Mouse (Mus musculus) limb, embryonic 12.5 days (tissue): ENCODE data around the gene Epn1. TPM values are rescaled to one million over a fixed set of nuclear protein-coding genes. Genes with fewer than 3 reads are reported as not detected.

Source experiments
- ATAC-seq: fragments of 200-750 bp; cut with Nextera tagmentation; 2 replicates; pipeline ENCODE4 v1.8.0; 2017; ENCODE audit warnings: low read depth, moderate TSS enrichment; ENCODE audit not compliant: insufficient number of reproducible peaks, insufficient read depth, low FRiP score, low TSS enrichment
- H3K27ac ChIP-seq: fragments of 300-500 bp; sonication (generic); 2 replicates; pipeline ENCODE4 v1.5.1; 2016; ENCODE audit warnings: mild to moderate bottlenecking, moderate library complexity
- H3K27me3 ChIP-seq: fragments of 300-500 bp; sonication (generic); 2 replicates; pipeline ENCODE4 v1.6.1; 2016; ENCODE audit warnings: mild to moderate bottlenecking, moderate library complexity
- H3K36me3 ChIP-seq: fragments of 300-500 bp; sonication (generic); 2 replicates; pipeline ENCODE4 v1.6.1; 2016; ENCODE audit warnings: mild to moderate bottlenecking, moderate library complexity
- H3K4me1 ChIP-seq: fragments of 300-500 bp; sonication (generic); replicated peaks from 2 replicates; pipeline ENCODE4 v1.6.1; 2016
- H3K4me2 ChIP-seq: fragments of 300-500 bp; sonication (generic); 2 replicates; pipeline ENCODE4 v1.6.1; 2016; ENCODE audit warnings: mild to moderate bottlenecking, moderate library complexity
- H3K4me3 ChIP-seq: fragments of 300-500 bp; sonication (generic); replicated peaks from 2 replicates; pipeline ENCODE4 v1.5.1; 2016; ENCODE audit warnings: mild to moderate bottlenecking
- H3K9ac ChIP-seq: fragments of 300-500 bp; sonication (generic); replicated peaks from 2 replicates; pipeline ENCODE4 v1.6.1; 2016; ENCODE audit warnings: mild to moderate bottlenecking, moderate library complexity
- H3K9me3 ChIP-seq: fragments of 300-500 bp; sonication (generic); 2 replicates; pipeline ENCODE4 v1.6.1; 2016; ENCODE audit warnings: mild to moderate bottlenecking, moderate library complexity
- WGBS: fragments of 180-500 bp; shearing (Covaris S2); methylation state at CpG from one replicate; pipeline ENCODE4 v1.1.7; 2016; 5-methylcytosine and 5-hydroxymethylcytosine counted together
- polyA plus RNA-seq: library from polyadenylated mRNA; unstranded; fragments of >200 nt; fragmentation: Nextera tagmentation; extraction: Ambion mirVana; gene quantifications from 2 replicates; pipeline ENCODE4 v1.2.1, GENCODE M21; 2016

The Epn1 gene
- 62.8 and 67.3 TPM in 2 replicates for polyA plus RNA-seq

DNA sequence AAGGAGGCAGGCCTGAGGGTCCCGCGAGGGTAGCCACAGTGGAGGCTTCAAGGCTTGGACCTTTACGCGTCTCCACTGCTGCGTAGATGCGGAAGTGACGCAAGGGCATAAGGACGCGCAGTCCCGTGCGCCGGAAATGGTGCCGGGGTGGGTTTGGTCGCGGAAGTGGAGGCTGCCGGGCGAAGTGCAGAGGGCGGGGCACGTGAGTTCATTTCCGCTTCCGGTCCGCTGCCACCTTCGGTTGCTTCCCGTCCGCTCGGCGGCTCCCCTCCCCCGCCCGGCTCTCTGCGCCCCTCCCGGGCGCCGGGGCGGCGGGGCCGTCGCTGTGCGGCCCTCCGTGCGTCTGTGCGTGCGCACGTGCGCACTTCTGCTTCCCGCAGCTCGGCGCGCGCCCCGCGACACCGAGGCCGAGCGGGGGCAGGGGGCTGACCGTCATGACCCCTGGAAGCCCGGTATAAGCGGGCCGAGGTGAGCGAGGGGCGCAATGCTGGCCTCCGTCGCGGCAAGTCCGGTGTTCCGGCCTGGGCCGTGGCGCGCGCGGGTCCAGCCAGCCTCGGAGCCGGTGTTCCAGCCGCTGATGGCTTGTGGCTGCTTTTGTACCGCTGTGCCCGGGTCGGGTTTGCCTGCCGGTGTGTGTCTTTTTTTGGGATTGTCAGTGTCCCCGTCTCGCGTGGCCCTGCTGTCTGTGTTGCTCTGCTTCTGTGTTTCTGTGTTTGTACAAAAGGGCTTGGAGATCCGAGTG is at the start of gene Epn1:
TSS of gene Epn1 (plus strand) at position 226 of the 742 bp plus-strand sequence.
- Histone ChIP-seq H3K4me2 (peak within 1 kb of the TSS; percentile 69), H3K9ac (peak within 1 kb of the TSS; percentile 98), H3K27me3 (no peaks in the 10 kb centered on the region), H3K9me3 (no peaks in the 10 kb centered on the region), H3K4me3 (peak within 1 kb of the TSS; percentile 98), H3K4me1 (peaks cover 14% of the 10 kb centered on the region), H3K36me3 (peaks cover 65% of the 10 kb centered on the region), H3K27ac (peak within 1 kb of the TSS; percentile 94)
- WGBS = under 1% methylated on average over 81 of the region's 81 CpGs
- ATAC-seq = peak; percentile 90

DNA sequence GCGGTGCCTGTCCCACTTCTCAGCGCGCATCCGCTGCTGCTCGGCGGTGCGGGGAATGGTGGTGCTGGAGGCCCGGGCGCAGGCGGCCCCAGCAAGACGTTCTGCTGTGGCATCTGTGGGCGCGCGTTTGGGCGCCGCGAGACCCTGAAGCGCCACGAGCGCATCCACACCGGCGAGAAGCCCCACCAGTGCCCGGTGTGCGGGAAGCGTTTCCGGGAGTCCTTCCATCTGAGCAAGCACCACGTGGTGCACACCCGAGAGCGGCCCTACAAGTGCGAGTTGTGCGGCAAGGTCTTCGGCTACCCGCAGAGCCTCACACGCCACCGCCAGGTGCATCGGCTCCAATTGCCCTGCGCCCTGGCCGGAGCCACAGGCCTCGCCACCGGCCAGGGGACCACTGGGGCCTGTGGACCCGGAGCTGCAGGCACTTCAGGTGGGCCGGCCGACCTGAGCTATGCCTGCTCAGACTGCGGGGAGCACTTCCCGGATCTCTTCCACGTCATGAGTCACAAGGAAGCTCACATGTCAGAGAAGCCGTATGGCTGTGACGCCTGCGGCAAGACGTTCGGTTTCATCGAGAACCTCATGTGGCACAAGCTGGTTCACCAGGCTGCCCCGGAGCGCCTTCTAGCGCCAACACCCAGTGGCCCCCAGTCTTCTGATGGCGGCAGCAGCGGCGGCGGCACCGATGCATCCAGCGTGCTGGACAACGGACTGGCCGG is 49.3 kb upstream of the Epn1 start:
- no peak overlapping the region for H3K27ac ChIP-seq
- 81% methylated on average over 63 of the region's 63 CpGs for WGBS
- no peak for ATAC-seq
- no peak overlapping the region for H3K9ac ChIP-seq
- H3K36me3 ChIP-seq = peaks cover 99% of the 10 kb centered on the region
- H3K4me1 ChIP-seq = no peaks in the 10 kb centered on the region
- no peaks in the 10 kb centered on the region for H3K27me3 ChIP-seq
- 0 out of 2 replicates have a peak overlapping the region, but pooled peaks have one; percentile 2 for H3K4me3 ChIP-seq
- peaks cover 61% of the 10 kb centered on the region for H3K9me3 ChIP-seq
- no peak overlapping the region for H3K4me2 ChIP-seq

DNA sequence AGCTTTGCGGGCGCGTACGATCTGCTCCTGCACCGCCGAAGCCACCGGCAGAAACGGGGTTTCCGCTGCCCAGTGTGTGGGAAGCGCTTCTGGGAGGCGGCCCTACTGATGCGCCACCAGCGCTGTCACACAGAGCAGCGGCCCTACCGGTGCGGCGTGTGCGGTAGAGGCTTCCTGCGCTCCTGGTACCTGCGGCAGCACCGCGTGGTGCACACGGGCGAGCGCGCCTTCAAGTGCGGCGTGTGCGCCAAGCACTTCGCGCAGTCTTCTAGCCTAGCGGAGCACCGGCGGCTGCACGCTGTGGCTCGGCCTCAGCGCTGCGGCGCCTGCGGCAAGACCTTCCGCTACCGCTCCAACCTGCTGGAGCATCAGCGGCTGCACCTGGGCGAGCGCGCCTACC is 48.5 kb upstream of the Epn1 start:
- Histone ChIP-seq H3K27ac (no peak overlapping the region), H3K36me3 (peaks cover 99% of the 10 kb centered on the region), H3K9me3 (peaks cover 67% of the 10 kb centered on the region), H3K4me2 (no peak overlapping the region), H3K9ac (no peak overlapping the region), H3K4me1 (no peaks in the 10 kb centered on the region), H3K27me3 (no peaks in the 10 kb centered on the region), H3K4me3 (0 out of 2 replicates have a peak overlapping the region, but pooled peaks have one; percentile 2)
- WGBS = 82% methylated on average over 46 of the region's 46 CpGs
- no peak for ATAC-seq

DNA sequence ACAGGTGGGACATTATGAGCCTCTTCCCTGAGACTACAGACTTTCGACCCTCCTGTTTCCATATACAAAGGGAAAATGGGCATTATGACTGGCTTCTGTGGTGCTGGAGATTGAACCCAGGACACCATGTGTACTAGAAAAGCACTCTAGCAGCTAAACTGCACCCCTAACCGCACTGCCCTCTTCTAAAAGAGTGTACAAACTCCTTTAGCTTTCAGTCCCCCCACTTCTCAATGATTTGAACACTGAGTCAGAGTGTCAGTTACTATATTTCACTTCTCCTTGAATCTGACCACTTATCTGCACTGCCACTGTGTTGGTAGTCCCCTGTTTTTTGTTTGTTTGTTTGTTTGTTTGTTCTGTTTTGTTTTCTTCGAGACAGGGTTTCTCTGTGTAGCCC is 46.2 kb upstream of the Epn1 start, which contains the start of gene 4632433K11Rik:
TSS of gene 4632433K11Rik (plus strand) at position 301 of the 400 bp plus-strand sequence.
- 94% methylated on average over 3 of the region's 3 CpGs for WGBS
- H3K9me3 ChIP-seq = peaks cover 71% of the 10 kb centered on the region

DNA sequence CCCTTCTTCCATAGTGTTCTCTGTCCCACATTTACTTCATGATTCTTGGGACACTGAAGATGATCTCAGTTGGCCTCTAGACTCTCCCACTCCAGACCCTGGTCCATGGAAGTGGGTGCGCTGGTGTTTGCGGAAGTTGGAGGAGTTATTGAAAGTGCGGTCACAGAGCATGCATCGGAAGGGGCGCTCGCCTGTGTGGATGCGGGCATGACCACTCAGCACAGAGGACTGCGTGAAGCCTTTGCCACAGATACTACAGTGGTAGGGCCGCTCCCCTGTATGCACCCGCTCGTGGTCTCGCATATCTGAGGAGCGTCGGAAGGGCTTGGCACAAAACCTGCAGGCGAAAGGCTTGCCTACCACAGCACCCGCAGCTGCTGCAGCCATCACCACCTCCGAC is 44.4 kb upstream of the Epn1 start:
- H3K27ac ChIP-seq = no peak overlapping the region
- no peak overlapping the region for H3K4me3 ChIP-seq
- H3K4me1 ChIP-seq = peaks cover 5% of the 10 kb centered on the region; the same call in 1 of the 2 replicates
- no peak for ATAC-seq
- peaks cover 53% of the 10 kb centered on the region for H3K9me3 ChIP-seq
- H3K9ac ChIP-seq = no peak overlapping the region
- no peaks in the 10 kb centered on the region for H3K27me3 ChIP-seq
- no peak overlapping the region for H3K4me2 ChIP-seq
- 97% methylated on average over 17 of the region's 17 CpGs for WGBS
- H3K36me3 ChIP-seq = peaks cover 63% of the 10 kb centered on the region

More for the DNA sequence above, 46.2 kb upstream of the Epn1 start, which contains the start of gene 4632433K11Rik:
- no peak within 1 kb of the TSS for H3K9ac ChIP-seq
- H3K27me3 ChIP-seq = no peaks in the 10 kb centered on the region
- H3K4me1 ChIP-seq = no peaks in the 10 kb centered on the region
- no peak within 1 kb of the TSS for H3K4me2 ChIP-seq
- no peak within 1 kb of the TSS for H3K4me3 ChIP-seq
- no peak within 1 kb of the TSS for H3K27ac ChIP-seq
- H3K36me3 ChIP-seq = peaks cover 79% of the 10 kb centered on the region
- no peak for ATAC-seq

DNA sequence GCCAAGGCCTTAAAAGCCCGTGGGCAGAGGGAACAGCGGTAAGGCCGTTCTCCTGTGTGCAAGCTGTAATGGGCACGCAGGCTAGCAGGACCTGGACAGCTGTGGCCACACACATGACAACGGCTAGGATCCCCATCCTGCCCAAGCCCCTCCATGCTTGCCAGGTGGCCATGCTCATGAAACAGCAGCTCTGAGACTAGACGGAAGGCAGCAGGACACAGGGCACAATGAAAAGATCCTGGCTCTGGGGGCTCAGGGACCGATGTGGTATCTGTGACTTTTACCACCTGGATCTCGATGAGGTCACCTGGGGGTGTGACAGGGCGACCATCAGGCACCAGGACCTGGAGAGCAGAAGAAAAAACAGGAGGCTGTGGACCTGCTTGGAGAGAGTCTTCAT is 43.9 kb upstream of the Epn1 start:
- no peak overlapping the region for H3K9ac ChIP-seq
- peaks cover 61% of the 10 kb centered on the region for H3K36me3 ChIP-seq
- no peak overlapping the region for H3K27ac ChIP-seq
- no peak for ATAC-seq
- no peak overlapping the region for H3K4me2 ChIP-seq
- H3K4me1 ChIP-seq = peaks cover 5% of the 10 kb centered on the region; the same call in 1 of the 2 replicates
- WGBS = 92% methylated on average over 9 of the region's 9 CpGs
- H3K9me3 ChIP-seq = peaks cover 48% of the 10 kb centered on the region
- no peaks in the 10 kb centered on the region for H3K27me3 ChIP-seq
- no peak overlapping the region for H3K4me3 ChIP-seq

DNA sequence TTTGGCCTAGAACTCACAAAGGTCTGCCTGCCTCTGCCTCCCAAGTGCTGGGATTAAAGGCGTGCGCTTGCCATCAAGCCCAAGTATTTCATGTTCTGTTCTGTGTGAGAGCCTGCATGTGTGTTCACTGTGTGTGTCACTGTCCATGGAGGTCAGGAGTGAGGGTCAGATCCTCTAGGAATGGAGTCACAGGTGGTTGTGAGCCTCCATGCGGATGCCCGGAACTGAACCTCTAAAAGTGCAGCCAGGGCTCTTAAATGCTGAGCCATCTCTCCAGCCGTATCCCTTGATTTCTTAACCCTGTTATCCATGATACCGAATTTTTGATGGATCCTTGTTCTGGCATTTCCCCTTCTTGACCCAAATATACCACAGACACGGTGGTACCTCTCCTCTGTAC is 43.0 kb upstream of the Epn1 start:
- peaks cover 58% of the 10 kb centered on the region for H3K36me3 ChIP-seq
- no peak overlapping the region for H3K9ac ChIP-seq
- ATAC-seq = no peak
- 91% methylated on average over 7 of the region's 7 CpGs for WGBS
- H3K4me2 ChIP-seq = no peak overlapping the region
- H3K27ac ChIP-seq = no peak overlapping the region
- peaks cover 5% of the 10 kb centered on the region; the same call in 1 of the 2 replicates for H3K4me1 ChIP-seq
- H3K9me3 ChIP-seq = peaks cover 39% of the 10 kb centered on the region
- no peak overlapping the region for H3K4me3 ChIP-seq
- no peaks in the 10 kb centered on the region for H3K27me3 ChIP-seq

DNA sequence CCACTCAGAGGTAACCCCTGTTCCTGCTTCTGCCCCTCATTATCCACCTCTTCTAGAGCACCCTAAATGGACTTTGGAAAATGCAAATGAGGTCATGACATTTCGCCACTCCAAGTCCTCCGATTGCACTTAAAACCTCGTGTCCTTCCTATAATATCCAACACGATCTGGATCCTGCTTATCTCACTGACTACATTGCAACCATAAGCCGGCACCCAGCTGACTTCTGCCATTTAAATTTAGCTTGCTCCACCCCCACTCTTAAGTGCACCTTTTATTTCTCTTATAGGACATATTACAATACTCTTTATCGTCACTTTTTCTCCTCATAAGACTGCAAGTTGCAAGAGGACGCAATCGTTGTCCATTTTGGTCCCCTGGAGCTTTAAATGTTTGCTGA is 42.6 kb upstream of the Epn1 start:
- Histone ChIP-seq H3K36me3 (peaks cover 53% of the 10 kb centered on the region), H3K9ac (no peak overlapping the region), H3K4me3 (peak overlapping the region; percentile 62), H3K4me1 (peaks cover 5% of the 10 kb centered on the region; the same call in 1 of the 2 replicates), H3K9me3 (peaks cover 34% of the 10 kb centered on the region; the same call in 1 of the 2 replicates), H3K4me2 (peak overlapping the region; percentile 55), H3K27me3 (no peaks in the 10 kb centered on the region), H3K27ac (peak overlapping the region; percentile 95; the same call in 1 of the 2 replicates)
- 93% methylated on average over 8 of the region's 8 CpGs for WGBS
- ATAC-seq = no peak

GRCm38 (mm10) chr7:5038109-5038732 is 41.8 kb upstream of the Epn1 start, which contains the start of gene Zfp784:
Gene Zfp784 (minus strand): TSS chr7:5038446.
- Histone ChIP-seq H3K27me3 (no peaks in the 10 kb centered on the region), H3K9me3 (peaks cover 30% of the 10 kb centered on the region; the same call in 1 of the 2 replicates), H3K4me3 (peak within 1 kb of the TSS; percentile 62), H3K4me1 (peaks cover 5% of the 10 kb centered on the region; the same call in 1 of the 2 replicates), H3K4me2 (peak within 1 kb of the TSS; percentile 55), H3K36me3 (peaks cover 46% of the 10 kb centered on the region), H3K27ac (peak within 1 kb of the TSS; percentile 95), H3K9ac (peak within 1 kb of the TSS; percentile 76)
- peak; percentile 92 for ATAC-seq
- under 1% methylated on average over 48 of the region's 48 CpGs for WGBS

- no peak for ATAC-seq
- WGBS = 46% methylated on average over 5 of the region's 5 CpGs
- H3K4me1 ChIP-seq = peaks cover 5% of the 10 kb centered on the region; the same call in 1 of the 2 replicates
- H3K27ac ChIP-seq = peak overlapping the region; percentile 95
- H3K27me3 ChIP-seq = no peaks in the 10 kb centered on the region
- H3K4me3 ChIP-seq = peak overlapping the region; percentile 62
- H3K4me2 ChIP-seq = peak overlapping the region; percentile 55
- H3K36me3 ChIP-seq = peaks cover 38% of the 10 kb centered on the region
- H3K9ac ChIP-seq = peak overlapping the region; percentile 76
- H3K9me3 ChIP-seq = peaks cover 23% of the 10 kb centered on the region; the same call in 1 of the 2 replicates
Observed at GRCm38 (mm10) chr7:5038940-5039339, 41.1 kb upstream of the Epn1 start.
